Mouse (Mus musculus) CH12.LX (cell line): ENCODE results near the gene Tll2. TPM values are rescaled to one million over a fixed set of nuclear protein-coding genes. Genes with fewer than 3 reads are reported as not detected.
A peak's percentile ranks its signal among the peaks of the same experiment; 100 is the strongest.

Experiments
- DNase-seq: peaks from one replicate; pipeline ENCODE4 v3.0.0-alpha.2; 2013; ENCODE audit errors: extremely low read depth
- H3K27ac ChIP-seq: 2 replicates; pipeline ENCODE4 v1.5.1; 2012; ENCODE audit warnings: low read depth, mild to moderate bottlenecking, control low read depth, moderate library complexity; ENCODE audit not compliant: insufficient read depth
- H3K27me3 ChIP-seq: replicated peaks from 2 replicates; pipeline ENCODE3; 2012; ENCODE audit warnings: inconsistent platforms
- H3K36me3 ChIP-seq, 2 experiments: replicated peaks in 1 of 2; 2 replicates each; pipeline versions ENCODE3 to v1.6.1; 2012; ENCODE audit warnings: inconsistent platforms in 1 of 2, low read length in 1 of 2, mild to moderate bottlenecking in 1 of 2, mixed read lengths in 1 of 2, moderate library complexity in 1 of 2; ENCODE audit not compliant: control insufficient read depth in 1 of 2, insufficient read depth in 1 of 2
- H3K4me1 ChIP-seq, 2 experiments: 2 replicates each; pipeline ENCODE4 v1.6.1; 2012; ENCODE audit warnings: inconsistent platforms in 1 of 2, moderate library complexity in 1 of 2; ENCODE audit not compliant: insufficient read depth in 2 of 2, control insufficient read depth in 1 of 2
- H3K4me2 ChIP-seq: 2 replicates; pipeline ENCODE4 v1.6.1; 2012; ENCODE audit warnings: low read depth, mild to moderate bottlenecking, control low read depth; ENCODE audit not compliant: poor library complexity, insufficient read depth, severe bottlenecking
- H3K4me3 ChIP-seq, 3 experiments: fragments of 150-350 bp in 1 of 3; sonication (generic) in 1 of 3; replicated peaks in 1 of 3; 2 replicates each; pipeline versions ENCODE3 to v1.5.1; 2011 to 2012; ENCODE audit warnings: low read depth in 2 of 3, low read length in 2 of 3, mild to moderate bottlenecking in 2 of 3, moderate library complexity in 2 of 3, control low read depth in 1 of 3, improper control_type of control experiment in 1 of 3, inconsistent platforms in 1 of 3, mixed read lengths in 1 of 3; ENCODE audit not compliant: poor library complexity in 1 of 3
- H3K79me2 ChIP-seq: replicated peaks from 2 replicates; pipeline ENCODE4 v1.6.1; 2012; ENCODE audit warnings: mild to moderate bottlenecking, moderate library complexity; ENCODE audit not compliant: control insufficient read depth, poor library complexity, insufficient read depth, severe bottlenecking; ENCODE audit errors: extremely low read depth
- H3K9ac ChIP-seq: 2 replicates; pipeline ENCODE4 v1.6.1; 2012; ENCODE audit warnings: low read depth, mild to moderate bottlenecking, control low read depth, moderate library complexity; ENCODE audit not compliant: insufficient read depth
- H3K9me3 ChIP-seq: replicated peaks from 2 replicates; pipeline ENCODE3; 2012; ENCODE audit warnings: low read length, inconsistent platforms, mixed read lengths
- CHD1 ChIP-seq: IDR thresholded peaks from 2 replicates; pipeline ENCODE4 v1.6.1; 2012; ENCODE audit warnings: low read depth, low read length, improper control_type of control experiment, inconsistent platforms
- CHD2 ChIP-seq: IDR thresholded peaks from 2 replicates; pipeline ENCODE4 v1.6.1; 2011; ENCODE audit warnings: low read length, improper control_type of control experiment
- CTCF ChIP-seq, 2 experiments: IDR thresholded peaks in 1 of 2; conservative IDR thresholded peaks in 1 of 2; 2 replicates each; pipeline ENCODE4 v1.5.1; 2011 to 2012; ENCODE audit warnings: low read depth in 2 of 2, low read length in 2 of 2, improper control_type of control experiment in 1 of 2, inconsistent platforms in 1 of 2, mild to moderate bottlenecking in 1 of 2, moderate library complexity in 1 of 2
- E2F4 ChIP-seq: IDR thresholded peaks from 2 replicates; pipeline ENCODE4 v1.6.1; 2011; ENCODE audit warnings: low read depth, low read length, improper control_type of control experiment; ENCODE audit not compliant: insufficient replicate concordance
- ELF1 ChIP-seq: IDR thresholded peaks from 2 replicates; pipeline ENCODE4 v1.6.1; 2014; ENCODE audit warnings: low read depth, mild to moderate bottlenecking, inconsistent platforms, low read length, improper control_type of control experiment
- EP300 ChIP-seq: IDR thresholded peaks from 2 replicates; pipeline ENCODE4 v1.6.1; 2011; ENCODE audit warnings: low read length, improper control_type of control experiment
- GABPA ChIP-seq: IDR thresholded peaks from 2 replicates; pipeline ENCODE4 v1.6.1; 2012; ENCODE audit warnings: low read depth, low read length, improper control_type of control experiment, inconsistent platforms; ENCODE audit not compliant: insufficient replicate concordance
- JUN ChIP-seq: IDR thresholded peaks from 2 replicates; pipeline ENCODE4 v1.6.1; 2011; ENCODE audit warnings: low read depth, mild to moderate bottlenecking, low read length, improper control_type of control experiment, moderate library complexity; ENCODE audit not compliant: insufficient read depth
- JUND ChIP-seq: conservative IDR thresholded peaks from 2 replicates; pipeline ENCODE4 v1.6.1; 2011; ENCODE audit warnings: low read depth, low read length, improper control_type of control experiment
- MAZ ChIP-seq: IDR thresholded peaks from 2 replicates; pipeline ENCODE4 v1.6.1; 2012; ENCODE audit warnings: low read depth, mild to moderate bottlenecking, inconsistent platforms, low read length, improper control_type of control experiment, moderate library complexity
- MEF2A ChIP-seq: IDR thresholded peaks from 2 replicates; pipeline ENCODE4 v1.6.1; 2014; ENCODE audit warnings: low read depth, mild to moderate bottlenecking, inconsistent platforms, low read length, improper control_type of control experiment, borderline replicate concordance
- MYC ChIP-seq: IDR thresholded peaks from 2 replicates; pipeline ENCODE4 v1.6.1; 2011; ENCODE audit warnings: low read depth, mild to moderate bottlenecking, improper control_type of control experiment, low read length
- POLR2A ChIP-seq: IDR thresholded peaks from 2 replicates; pipeline ENCODE4 v1.6.1; 2011; ENCODE audit warnings: low read depth, mild to moderate bottlenecking, improper control_type of control experiment, low read length
- POLR2AphosphoS2 ChIP-seq: IDR thresholded peaks from 2 replicates; pipeline ENCODE4 v1.6.1; 2011; ENCODE audit warnings: low read depth, low read length, improper control_type of control experiment
- RAD21 ChIP-seq: IDR thresholded peaks from 2 replicates; pipeline ENCODE4 v1.6.1; 2011; ENCODE audit warnings: low read depth, mild to moderate bottlenecking, low read length, improper control_type of control experiment, moderate library complexity
- SIN3A ChIP-seq: IDR thresholded peaks from 2 replicates; pipeline ENCODE4 v1.6.1; 2012; ENCODE audit warnings: low read length, improper control_type of control experiment, inconsistent platforms
- SMC3 ChIP-seq: IDR thresholded peaks from 2 replicates; pipeline ENCODE4 v1.6.1; 2011; ENCODE audit warnings: low read depth, low read length, improper control_type of control experiment
- UBTF ChIP-seq: IDR thresholded peaks from 2 replicates; pipeline ENCODE4 v1.6.1; 2012; ENCODE audit warnings: low read depth, mild to moderate bottlenecking, inconsistent platforms, low read length, improper control_type of control experiment, moderate library complexity
- USF1 ChIP-seq: IDR thresholded peaks from 2 replicates; pipeline ENCODE4 v1.6.1; 2014; ENCODE audit warnings: low read depth, mild to moderate bottlenecking, inconsistent platforms, low read length, improper control_type of control experiment
- USF2 ChIP-seq: conservative IDR thresholded peaks from 2 replicates; pipeline ENCODE4 v1.6.1; 2011; ENCODE audit warnings: low read depth, low read length, improper control_type of control experiment
- ZMIZ1 ChIP-seq: IDR thresholded peaks from 2 replicates; pipeline ENCODE4 v1.6.1; 2012; ENCODE audit warnings: low read depth, mild to moderate bottlenecking, inconsistent platforms, low read length, improper control_type of control experiment
- ZNF384 ChIP-seq: IDR thresholded peaks from 2 replicates; pipeline ENCODE4 v1.6.1; 2012; ENCODE audit warnings: low read depth, low read length, improper control_type of control experiment, inconsistent platforms
- dilution Hi-C: fragments of 300-500 bp; cut with MboI; formaldehyde crosslinking; loops from 2 replicates; pipeline ENCODE4 v1.14.3; 2020; ENCODE audit warnings: low sequenced_read_pairs; ENCODE audit not compliant: extremely low pct_unique_long_range_greater_than_20kb, extremely low pct_ligation_motif_present
- in situ Hi-C: fragments of 300-500 bp; cut with MboI; formaldehyde crosslinking; loops from 3 replicates; pipeline ENCODE4 v1.14.3; 2019; ENCODE audit warnings: low sequenced_read_pairs, low pct_ligation_motif_present, low pct_unique_long_range_greater_than_20kb, mixed read lengths
- polyA plus RNA-seq: library from polyadenylated mRNA; unstranded; fragments of >175 nt; gene quantifications from 2 replicates; pipeline ENCODE4 v1.2.1, GENCODE M21; 2012; ENCODE audit warnings: low read depth; ENCODE audit not compliant: insufficient read length
- total RNA-seq, 2 experiments: library from RNA; depleted of rRNA; stranded (reverse); fragments of 300-350 nt in 1 of 2; fragments of >200 nt in 1 of 2; gene quantifications; 2 replicates each; pipeline ENCODE4 v1.2.3; 2012 to 2014

The Tll2 gene
- total and polyA plus RNA-seq, 3 experiments: not detected

DNA sequence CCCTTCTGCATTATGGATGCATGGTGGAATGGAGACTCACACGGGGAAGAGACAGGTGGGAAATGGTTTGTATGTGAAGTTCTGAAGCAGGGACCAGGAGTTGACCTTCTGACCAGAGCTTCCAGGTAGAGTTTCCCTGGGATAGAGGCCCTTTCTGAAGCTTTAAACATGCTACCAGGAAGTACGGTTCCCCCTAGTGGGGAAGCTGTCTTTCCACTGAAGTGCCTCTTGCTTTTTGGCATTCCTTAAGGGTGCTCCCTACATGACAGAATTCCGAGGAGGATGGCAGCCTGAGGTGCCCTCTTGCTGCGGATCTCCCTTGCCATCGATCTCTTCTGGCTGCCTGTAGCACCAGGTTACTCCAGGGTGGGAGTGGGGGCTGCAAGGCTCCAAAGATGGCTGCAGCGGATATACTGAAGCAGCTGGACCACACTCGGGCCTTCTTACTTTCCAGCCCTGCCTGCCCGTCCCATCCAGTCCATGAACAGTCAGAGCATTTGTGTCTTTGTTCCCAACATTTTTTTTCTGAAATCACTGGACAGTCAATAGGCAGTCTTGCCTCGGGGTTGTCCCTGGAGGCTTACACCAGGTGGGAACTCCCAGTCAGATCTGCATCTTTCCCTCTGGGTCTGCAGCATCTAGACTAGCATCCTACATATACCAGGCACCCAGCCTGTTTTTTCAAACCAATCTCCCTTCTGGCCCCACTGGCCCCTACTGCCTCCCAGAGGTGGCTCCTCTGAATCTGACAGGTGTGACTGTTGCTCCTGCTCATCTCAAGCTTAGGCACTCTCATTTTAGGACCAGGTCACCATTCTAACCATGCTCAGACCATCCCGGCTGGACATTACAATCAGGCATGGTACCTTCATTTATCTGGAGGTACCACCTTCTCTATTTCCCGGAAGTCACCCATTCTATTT lies 2.2 kb downstream of the Tll2 start:
- Histone ChIP-seq H3K9ac (no peak overlapping the region), H3K9me3 (no peaks in the 10 kb centered on the region), H3K4me3 (no peak overlapping the region), H3K36me3 (peaks cover 0 to 9% of the 10 kb centered on the region in 2 experiments), H3K4me1 (peaks cover 7 to 13% of the 10 kb centered on the region in 2 experiments; a peak in 2 of 4 replicates), H3K27me3 (peaks cover 17% of the 10 kb centered on the region), H3K79me2 (no peaks in the 10 kb centered on the region), H3K4me2 (no peak overlapping the region), H3K27ac (no peak overlapping the region)
- DNase-seq: no peak
- in situ Hi-C loops (no loop called here), dilution Hi-C loops (no loop called here)
- TF ChIP-seq CTCF (conservative IDR thresholded peaks at IDR 0.05 in 1 of 2, IDR thresholded peaks at IDR 0.05 in 1 of 2; ENCODE audit: low read depth in 2 of 2, low read length in 2 of 2) (peak in 1 of 2 experiments; percentile 52; a peak in 2 of 4 replicates), SMC3 (peak; percentile 47), MYC (no peak), RAD21 (peak; percentile 26), ELF1 (0 out of 2 replicates have a peak, but pooled peaks have one; percentile 13)

DNA sequence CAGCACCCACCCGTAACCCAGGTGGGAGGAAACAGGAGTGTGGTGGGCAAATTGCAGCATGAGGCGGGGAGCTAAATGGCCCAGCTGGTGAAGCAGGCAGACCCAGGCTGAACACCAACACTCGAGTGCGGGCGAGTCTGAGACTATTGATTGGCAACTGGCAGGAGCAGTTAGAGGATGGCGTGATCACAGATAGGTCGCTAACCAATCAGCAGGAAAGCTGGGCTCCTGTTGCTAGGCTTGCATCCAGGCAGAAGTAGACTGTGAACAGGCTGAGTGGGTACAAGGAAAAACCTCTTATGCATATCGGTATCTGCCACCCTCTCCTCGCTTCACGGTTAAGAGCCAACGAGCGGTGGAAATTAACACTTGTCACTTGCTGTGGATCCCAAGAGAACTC lies 9.0 kb downstream of the Tll2 start:
- Histone ChIP-seq H3K36me3 (no peaks in the 10 kb centered on the region), H3K79me2 (no peaks in the 10 kb centered on the region), H3K27ac (no peak overlapping the region), H3K27me3 (peaks cover 54% of the 10 kb centered on the region), H3K9ac (no peak overlapping the region), H3K9me3 (no peaks in the 10 kb centered on the region), H3K4me2 (no peak overlapping the region), H3K4me3 (no peak overlapping the region), H3K4me1 (no peaks in the 10 kb centered on the region)
- no peak for DNase-seq
- dilution Hi-C loops (no loop called here), in situ Hi-C loops (loop anchor here (10.0 kb wide), 1 partner anchor 103 kb away; no protein-coding TSS in a partner anchor)
- TF ChIP-seq ZNF384 (no peak), USF2 (no peak)

- dilution Hi-C loops: no loop called here
Measured at GRCm38 (mm10) chr19:41193379-41193778, 13.3 kb downstream of the Tll2 start.

More at GRCm38 (mm10) chr19:41193379-41193778, 13.3 kb downstream of the Tll2 start:
- DNase-seq: no peak
- no peaks in the 10 kb centered on the region for H3K4me1 ChIP-seq
- no peaks in the 10 kb centered on the region for H3K36me3 ChIP-seq
- no peak overlapping the region for H3K9ac ChIP-seq
- in situ Hi-C loops: loop anchor here (10.0 kb wide), 1 partner anchor 99 kb away; no protein-coding TSS in a partner anchor
- H3K4me2 ChIP-seq: no peak overlapping the region
- H3K4me3 ChIP-seq: no peak overlapping the region
- no peaks in the 10 kb centered on the region for H3K79me2 ChIP-seq
- H3K27me3 ChIP-seq: peaks cover 62% of the 10 kb centered on the region
- H3K9me3 ChIP-seq: no peaks in the 10 kb centered on the region
- H3K27ac ChIP-seq: no peak overlapping the region
- TF ChIP-seq GABPA (no peak), POLR2A (no peak), MYC (no peak), MEF2A (no peak), RAD21 (no peak), CHD1 (no peak), ZMIZ1 (no peak), USF1 (no peak), CHD2 (no peak), MAZ (no peak), JUND (no peak), SIN3A (no peak), ELF1 (no peak), E2F4 (no peak), UBTF (no peak), POLR2AphosphoS2 (no peak), JUN (no peak), EP300 (no peak)
